Mouse (Mus musculus): ENCODE results near the gene Sidt2.

The Sidt2 gene

DNA sequence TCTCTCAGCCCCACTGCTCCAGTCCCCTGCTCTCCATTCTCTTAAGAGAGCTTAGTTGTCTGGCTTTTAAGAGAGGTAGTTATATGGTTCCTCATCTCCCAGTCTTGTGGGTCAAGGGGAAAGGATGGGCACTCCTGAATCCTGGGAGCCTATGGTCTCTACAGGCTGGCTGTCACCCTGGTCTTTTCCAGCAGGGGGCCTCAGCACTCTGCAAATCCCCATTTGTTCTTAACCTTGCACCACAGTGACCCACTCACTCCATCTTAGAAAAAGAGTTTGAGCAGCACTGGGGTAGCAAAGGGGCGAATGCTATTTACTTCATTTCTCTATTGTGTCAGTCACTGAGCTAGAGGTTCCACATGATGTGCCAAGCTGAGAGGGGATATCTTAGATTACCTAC lies 43.4 kb downstream of the Sidt2 start:
- peak; percentile 47 to 54 for DNase-seq (ENCODE audit: low spot score in 2 of 2)

DNA sequence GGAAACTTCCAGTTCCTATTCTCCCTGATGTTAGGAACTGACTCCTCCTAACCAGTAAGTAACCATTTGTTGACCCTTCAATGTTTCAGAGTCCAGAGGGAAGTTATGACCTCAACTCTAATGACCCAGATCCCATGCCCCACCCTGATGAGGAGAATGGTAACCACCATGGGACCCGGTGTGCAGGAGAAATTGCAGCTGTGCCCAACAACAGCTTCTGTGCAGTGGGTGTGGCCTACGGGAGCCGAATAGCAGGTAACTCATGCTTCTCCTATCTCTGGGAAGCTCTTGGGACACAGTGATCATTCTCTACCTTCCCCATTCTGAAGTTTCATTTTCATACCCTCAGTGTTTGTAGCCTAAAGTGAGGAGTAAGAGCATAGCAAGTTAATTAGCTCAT lies 44.1 kb downstream of the Sidt2 start:
- DNase-seq (ENCODE audit: low spot score in 2 of 2): no peak

DNA sequence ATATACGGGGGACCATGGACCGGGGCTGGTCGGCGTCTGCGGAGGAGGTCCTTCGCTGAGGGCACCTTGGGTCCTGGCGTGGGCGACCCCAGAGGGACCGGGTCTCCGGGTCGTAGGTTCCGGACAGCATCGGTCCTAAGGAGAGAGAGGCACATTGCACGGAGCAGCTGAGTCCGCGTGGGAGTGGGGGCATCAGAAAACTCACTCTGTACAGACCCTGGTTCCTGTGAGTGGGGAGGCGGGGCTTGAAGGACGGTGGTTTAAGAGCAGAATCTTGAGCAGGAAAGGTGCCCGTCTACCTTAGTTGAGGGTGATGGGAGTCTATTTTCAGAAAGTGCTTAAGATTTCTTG lies 48.0 kb downstream of the Sidt2 start:
- no peak for DNase-seq (ENCODE audit: low spot score in 2 of 2)

DNA sequence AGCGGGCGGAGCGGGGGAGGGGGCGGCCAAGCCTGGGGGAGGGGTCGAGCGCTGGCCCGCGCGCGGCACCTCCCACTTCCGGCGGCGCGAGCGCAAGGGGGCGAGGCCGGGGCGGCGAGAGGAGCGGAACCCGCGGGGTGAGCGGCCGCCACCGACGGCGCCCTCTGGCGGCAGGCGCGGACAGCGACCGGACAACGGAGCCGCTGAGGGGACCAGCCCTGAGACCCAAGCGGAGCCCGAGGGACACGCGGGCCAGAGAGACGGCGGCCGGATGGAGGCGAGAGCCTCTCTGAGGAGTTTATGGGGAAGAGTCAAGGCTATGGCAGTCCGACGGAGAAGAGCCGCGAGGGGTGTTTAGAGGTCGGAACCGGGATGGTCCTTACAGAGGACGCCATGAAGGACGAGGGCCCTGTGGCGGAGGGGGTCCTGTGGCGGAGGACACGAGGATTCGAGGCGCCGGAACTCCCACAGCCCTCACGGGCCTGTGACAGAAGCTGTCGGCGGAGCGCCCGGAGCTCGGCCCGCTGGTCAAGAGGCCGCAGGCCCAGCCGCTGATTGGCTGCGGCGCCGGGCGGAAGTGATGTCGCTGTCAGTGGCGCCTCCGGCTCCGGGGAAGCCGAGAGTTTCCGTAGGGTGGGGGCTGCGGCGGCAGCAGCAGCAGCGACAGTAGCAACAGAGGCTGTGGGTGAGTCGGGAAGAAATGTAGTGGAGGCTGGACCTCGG lies 48.5 kb downstream of the Sidt2 start, which contains the start of the genes Pcsk7 and Rnf214:
Gene Pcsk7 (plus strand): TSS at position 143 of the 723 bp plus-strand sequence.
Gene Rnf214 (minus strand): TSS at position 557 of the 723 bp plus-strand sequence.
- peak; percentile 79 to 85 for DNase-seq (ENCODE audit: low spot score in 2 of 2)

DNA sequence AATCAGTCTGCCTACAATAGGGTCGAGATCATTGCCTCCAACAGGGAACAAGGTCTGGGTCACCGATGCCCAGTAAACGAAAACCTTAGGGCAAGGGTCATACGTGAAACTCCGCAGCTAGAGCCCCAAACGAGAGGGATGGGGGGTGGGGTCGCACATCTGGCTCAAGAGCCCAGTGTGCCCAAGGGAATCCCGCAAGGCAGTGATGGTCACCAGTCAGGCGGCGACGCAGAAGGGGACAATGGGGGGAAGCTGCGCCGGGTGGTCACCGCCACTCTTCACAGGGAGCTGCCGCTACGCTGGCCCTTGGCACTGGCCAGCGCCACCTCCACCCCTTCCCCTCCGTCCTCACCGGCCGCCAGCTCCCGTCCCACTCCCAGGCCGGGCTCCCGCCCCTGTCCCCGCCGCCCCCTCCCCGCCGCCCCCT lies 49.2 kb downstream of the Sidt2 start:
- DNase-seq (ENCODE audit: low spot score in 2 of 2): no peak

DNA sequence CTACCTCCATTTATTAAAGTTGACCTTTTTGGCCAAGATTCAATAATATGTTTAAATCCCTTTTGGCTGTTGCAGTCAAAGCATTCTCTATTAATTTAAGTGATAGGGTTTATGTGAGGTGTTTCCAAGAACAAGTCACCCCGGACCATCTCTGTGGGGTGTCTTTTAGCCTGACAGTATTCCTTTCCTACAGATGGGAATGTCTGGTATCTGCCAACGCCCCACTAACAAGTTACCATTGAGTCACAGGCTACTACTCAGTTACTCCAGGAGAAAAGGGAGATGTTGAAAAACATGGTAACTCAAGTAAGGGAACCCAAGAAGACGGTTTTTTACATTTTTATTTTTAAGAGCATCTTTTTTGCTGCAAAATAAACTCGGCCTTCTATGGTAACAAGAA lies 49.9 kb downstream of the Sidt2 start:
- no peak for DNase-seq (ENCODE audit: low spot score in 2 of 2)

DNA sequence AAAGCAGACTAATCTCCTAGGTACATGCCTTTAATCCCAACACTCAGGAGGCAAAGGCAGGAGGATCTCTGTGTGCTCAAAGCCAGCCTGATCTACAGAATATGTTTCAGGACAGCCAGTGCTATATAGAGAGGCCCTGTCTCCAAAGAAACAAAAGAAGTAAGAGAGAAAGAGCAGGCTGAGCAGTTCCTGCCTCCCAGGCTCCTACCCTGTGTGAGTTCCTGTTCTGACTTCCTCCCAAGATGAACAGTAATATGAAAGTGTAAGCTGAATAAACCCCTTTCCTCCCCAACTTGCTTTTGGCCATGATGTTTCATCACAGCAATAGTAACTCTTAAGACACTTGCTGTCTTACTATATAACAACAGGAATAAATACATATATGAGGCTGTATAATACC lies 61.4 kb downstream of the Sidt2 start:
- DNase-seq (ENCODE audit: low spot score in 2 of 2): no peak

All from natural killer cell, adult 2 months (primary cell).